Mouse (Mus musculus) liver, embryonic 12.5 days (tissue): Measurements from ENCODE around the gene Miip. TPM values are rescaled to one million over a fixed set of nuclear protein-coding genes. Genes with fewer than 3 reads are reported as not detected.
A peak's percentile ranks its signal among the peaks of the same experiment; 100 is the strongest.
"Not testable (repeated sequence)": the region's sequence is repeated elsewhere in the genome, so short reads cannot be mapped to it uniquely, and the experiment has no call there.

Experiments
- ATAC-seq: fragments of 200-750 bp; cut with Nextera tagmentation; 2 replicates; pipeline ENCODE4 v1.8.0; 2017; ENCODE audit warnings: moderate number of reproducible peaks, mild to moderate bottlenecking, moderate library complexity
- H3K27ac ChIP-seq: fragments of 300-500 bp; sonication (generic); 2 replicates; pipeline ENCODE4 v1.5.1; 2016; ENCODE audit warnings: mild to moderate bottlenecking
- H3K27me3 ChIP-seq: fragments of 300-500 bp; sonication (generic); replicated peaks from 2 replicates; pipeline ENCODE4 v1.6.1; 2016; ENCODE audit warnings: mild to moderate bottlenecking, moderate library complexity
- H3K36me3 ChIP-seq: fragments of 300-500 bp; sonication (generic); 2 replicates; pipeline ENCODE4 v1.6.1; 2016; ENCODE audit warnings: mild to moderate bottlenecking, moderate library complexity
- H3K4me1 ChIP-seq: fragments of 300-500 bp; sonication (generic); 2 replicates; pipeline ENCODE4 v1.6.1; 2016
- H3K4me2 ChIP-seq: fragments of 300-500 bp; sonication (generic); 2 replicates; pipeline ENCODE4 v1.6.1; 2016; ENCODE audit warnings: mild to moderate bottlenecking, moderate library complexity
- H3K4me3 ChIP-seq: fragments of 300-500 bp; sonication (generic); 2 replicates; pipeline ENCODE4 v1.5.1; 2016; ENCODE audit warnings: mild to moderate bottlenecking, moderate library complexity
- H3K9ac ChIP-seq: fragments of 300-500 bp; sonication (generic); 2 replicates; pipeline ENCODE4 v1.6.1; 2016; ENCODE audit warnings: mild to moderate bottlenecking, moderate library complexity
- H3K9me3 ChIP-seq: fragments of 300-500 bp; sonication (generic); replicated peaks from 2 replicates; pipeline ENCODE4 v1.6.1; 2016; ENCODE audit warnings: mild to moderate bottlenecking, moderate library complexity
- WGBS: fragments of 180-500 bp; shearing (Covaris S2); methylation state at CpG from one replicate; pipeline ENCODE4 v1.1.7; 2016; ENCODE audit not compliant: insufficient replicate concordance; 5-methylcytosine and 5-hydroxymethylcytosine counted together
- polyA plus RNA-seq: library from polyadenylated mRNA; unstranded; fragments of >200 nt; fragmentation: Nextera tagmentation; extraction: Ambion mirVana; gene quantifications from 2 replicates; pipeline ENCODE4 v1.2.1, GENCODE M21; 2016

Miip gene
- polyA plus RNA-seq, 1 experiment from 2014 or later: 34.6 TPM

DNA sequence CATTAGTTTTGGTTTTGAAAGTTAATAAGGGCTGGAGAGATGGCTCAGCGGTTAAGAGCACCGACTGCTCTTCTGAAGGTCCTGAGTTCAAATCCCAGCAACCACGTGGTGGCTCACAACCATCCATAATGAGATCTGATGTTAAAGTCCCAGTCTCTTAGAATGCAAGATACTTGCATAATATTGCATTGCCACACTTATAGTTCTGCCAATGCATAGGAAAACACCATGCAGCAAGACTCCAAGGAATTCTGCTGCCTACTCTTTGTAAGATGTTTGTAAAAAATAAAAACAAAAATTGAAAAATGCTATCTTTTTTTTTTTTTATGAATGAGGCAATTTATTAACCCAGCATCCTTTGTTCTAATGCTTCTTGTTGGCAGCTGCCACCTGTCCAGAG, 47.2 kb downstream of the Miip start:
- peaks cover 23% of the 10 kb centered on the region for H3K36me3 ChIP-seq
- H3K4me2 ChIP-seq, H3K9ac ChIP-seq, H3K27me3 ChIP-seq, ATAC-seq, H3K4me3 ChIP-seq, H3K27ac ChIP-seq, H3K4me1 ChIP-seq: not testable (repeated sequence)
- WGBS: 69% methylated on average over 3 of the region's 3 CpGs
- H3K9me3 ChIP-seq: peaks cover 24% of the 10 kb centered on the region

DNA sequence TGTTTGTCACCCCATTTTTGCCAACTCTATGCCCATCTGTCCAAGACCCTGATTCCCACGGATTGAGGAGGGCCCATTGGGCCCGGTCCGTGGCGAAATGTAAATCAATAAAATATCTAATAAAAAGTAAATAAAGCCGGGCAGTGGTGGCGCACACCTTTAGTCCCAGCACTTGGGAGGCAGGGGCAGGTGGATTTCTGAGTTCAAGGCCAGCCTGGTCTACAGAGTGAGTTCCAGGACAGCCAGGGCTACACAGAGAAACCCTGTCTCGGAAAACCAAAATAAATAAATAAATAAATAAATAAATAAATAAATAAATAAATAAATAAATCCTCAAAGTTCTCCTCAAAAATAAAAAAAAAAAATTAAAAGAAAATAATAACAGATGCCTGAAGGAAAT, 49.0 kb downstream of the Miip start:
- not testable (repeated sequence) for H3K4me3 ChIP-seq, H3K27ac ChIP-seq, H3K27me3 ChIP-seq, H3K4me1 ChIP-seq, ATAC-seq, H3K4me2 ChIP-seq, H3K9ac ChIP-seq, H3K36me3 ChIP-seq
- WGBS: 72% methylated on average over 7 of the region's 7 CpGs
- H3K9me3 ChIP-seq: peaks cover 11% of the 10 kb centered on the region

DNA sequence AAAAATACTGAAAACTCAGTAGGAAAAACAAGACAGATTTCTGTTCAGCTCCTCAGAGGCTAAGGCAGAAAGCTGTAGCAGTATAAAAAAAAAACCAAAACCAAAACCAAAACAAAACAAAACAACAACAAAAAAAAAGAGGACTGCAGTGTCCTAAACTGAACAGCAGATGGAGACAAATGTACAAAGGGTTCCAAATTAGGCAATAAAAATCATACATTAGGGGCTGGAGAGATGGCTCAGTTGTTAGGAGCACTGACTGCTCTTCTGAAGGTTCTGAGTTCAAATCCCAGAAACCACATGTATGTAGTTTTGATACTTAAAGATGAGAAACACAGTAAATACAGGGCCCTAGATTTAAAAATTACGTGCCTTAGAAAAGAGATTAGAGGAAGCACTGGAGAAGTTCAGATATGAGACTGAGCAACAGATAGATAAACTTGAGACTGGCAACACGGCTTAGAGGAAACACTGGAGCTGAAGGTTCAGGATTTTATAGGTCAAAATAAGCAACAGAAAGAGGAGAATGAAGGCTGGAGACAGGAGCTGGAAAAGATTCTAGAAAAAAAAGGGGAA, 53.9 kb downstream of the Miip start:
- H3K4me2 ChIP-seq: peak overlapping the region; percentile 39; the same call in 1 of the 2 replicates
- H3K9ac ChIP-seq: no peak overlapping the region
- H3K9me3 ChIP-seq: no peaks in the 10 kb centered on the region
- 26% methylated on average over 2 of the region's 2 CpGs for WGBS
- peaks cover 16% of the 10 kb centered on the region for H3K4me1 ChIP-seq
- H3K27me3 ChIP-seq: 0 out of 2 replicates have a peak, but pooled peaks cover 6% of the 10 kb centered on the region
- H3K4me3 ChIP-seq: peak overlapping the region; percentile 5; the same call in 1 of the 2 replicates
- H3K36me3 ChIP-seq: no peaks in the 10 kb centered on the region
- H3K27ac ChIP-seq: no peak overlapping the region
- peak; percentile 40 for ATAC-seq

DNA sequence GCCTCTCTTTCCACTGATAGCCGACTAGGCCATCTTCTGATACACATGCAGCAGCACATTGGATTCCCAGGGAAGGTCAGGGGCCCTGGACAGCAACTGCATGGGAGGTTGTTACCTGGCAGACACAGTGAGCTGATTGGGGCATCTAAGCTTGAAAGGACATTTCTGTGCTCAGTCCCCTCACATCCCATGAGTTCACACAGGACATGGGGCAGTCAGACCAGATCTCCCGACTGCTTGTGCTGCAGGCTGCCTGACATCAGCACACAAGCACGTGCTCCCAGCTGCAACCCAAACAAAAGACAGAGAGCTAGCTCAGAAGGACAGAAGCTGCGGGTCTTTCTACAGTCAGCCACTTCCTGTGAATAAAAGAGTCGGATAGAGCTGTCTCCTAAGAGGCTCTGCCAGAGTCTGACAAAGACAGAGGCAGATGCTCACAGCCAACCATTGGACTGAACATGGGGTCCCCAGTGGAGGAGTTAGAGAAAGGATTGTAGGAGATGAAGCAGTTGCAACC, 55.3 kb downstream of the Miip start:
- Histone ChIP-seq H3K4me1 (peaks cover 26% of the 10 kb centered on the region), H3K36me3 (no peaks in the 10 kb centered on the region), H3K27ac (no peak overlapping the region), H3K4me3 (no peak overlapping the region), H3K9ac (no peak overlapping the region), H3K4me2 (no peak overlapping the region), H3K27me3 (0 out of 2 replicates have a peak, but pooled peaks cover 3% of the 10 kb centered on the region), H3K9me3 (no peaks in the 10 kb centered on the region)
- no peak for ATAC-seq
- 34% methylated on average over 5 of the region's 5 CpGs for WGBS

Other genes starting within 250 kb of the Miip start
- gene Zfp979, start 226.3 kb downstream of the Miip start, polyA plus RNA-seq: 7.1 TPM in 2 replicates
- not detected in 2 replicates for gene Zfp534, start 166.3 kb downstream of the Miip start, polyA plus RNA-seq
- 7.2 and 8.3 TPM in 2 replicates for gene Zfp984, start 59.0 kb downstream of the Miip start, polyA plus RNA-seq
- gene Zfp933, start 20.4 kb downstream of the Miip start, polyA plus RNA-seq: 1.4 and 1.5 TPM in 2 replicates
- 3.8 and 4.1 TPM in 2 replicates for gene Fv1, start 163 bp upstream of the Miip start, polyA plus RNA-seq
- 25.4 and 27.1 TPM in 2 replicates for gene Mfn2, start 35.9 kb upstream of the Miip start, polyA plus RNA-seq
- 26.4 TPM in 2 replicates for gene Plod1, start 68.0 kb upstream of the Miip start, polyA plus RNA-seq
- 19.1 and 21.0 TPM in 2 replicates for gene 2510039O18Rik, start 72.1 kb upstream of the Miip start, polyA plus RNA-seq
- not detected in 2 replicates for gene Nppb, start 117.0 kb upstream of the Miip start, polyA plus RNA-seq
- gene Nppa, start 131.9 kb upstream of the Miip start, polyA plus RNA-seq: 1.3 and 2.0 TPM in 2 replicates
- gene Clcn6, start 170.0 kb upstream of the Miip start, polyA plus RNA-seq: 2.1 and 2.4 TPM in 2 replicates
- 14.0 and 14.7 TPM in 2 replicates for gene Mthfr, start 170.3 kb upstream of the Miip start, polyA plus RNA-seq
- gene Agtrap, start 219.2 kb upstream of the Miip start, polyA plus RNA-seq: 12.3 and 12.5 TPM in 2 replicates